Mouse (Mus musculus): ENCODE measurements around the gene Esyt1. TPM values are rescaled to one million over a fixed set of nuclear protein-coding genes. Genes with fewer than 3 reads are reported as not detected.
"Not testable (repeated sequence)": the region's sequence is repeated elsewhere in the genome, so short reads cannot be mapped to it uniquely, and the experiment has no call there.

Esyt1 gene
- polyA plus RNA-seq, 1 experiment from 2014 or later, result 12.6 TPM

- not testable (repeated sequence) for H3K4me3 ChIP-seq (ENCODE audit: low read depth, low read length); H3K36me3 ChIP-seq (ENCODE audit: control insufficient read depth, insufficient read depth, low read length); DNase-seq (ENCODE audit: low spot score); H3K9me3 ChIP-seq (ENCODE audit: control insufficient read depth, low read length); H3K9ac ChIP-seq (ENCODE audit: low read depth, low read length); H3K27ac ChIP-seq (ENCODE audit: low read depth, low read length); ATAC-seq (ENCODE audit: low FRiP score); H3K4me1 ChIP-seq (replicated peaks; ENCODE audit: control insufficient read depth, insufficient read depth, low read length); H3K4me2 ChIP-seq (replicated peaks; ENCODE audit: low read depth, low read length); H3K27me3 ChIP-seq (ENCODE audit: control insufficient read depth, insufficient read depth, low read length)
- 91% methylated on average over 11 of the region's 11 CpGs for WGBS
Measured at GRCm38 (mm10) chr10:128550144-128550823, 24.6 kb upstream of the Esyt1 start.

- H3K36me3 ChIP-seq (ENCODE audit: control insufficient read depth, insufficient read depth, low read length); H3K4me1 ChIP-seq (replicated peaks; ENCODE audit: control insufficient read depth, insufficient read depth, low read length); H3K9ac ChIP-seq (ENCODE audit: low read depth, low read length); H3K27me3 ChIP-seq (ENCODE audit: control insufficient read depth, insufficient read depth, low read length); H3K27ac ChIP-seq (ENCODE audit: low read depth, low read length); H3K4me3 ChIP-seq (ENCODE audit: low read depth, low read length); H3K4me2 ChIP-seq (replicated peaks; ENCODE audit: low read depth, low read length); H3K9me3 ChIP-seq (ENCODE audit: control insufficient read depth, low read length); ATAC-seq (ENCODE audit: low FRiP score): not testable (repeated sequence)
- 74% methylated on average over 6 of the region's 6 CpGs for WGBS
- DNase-seq (ENCODE audit: low spot score), result peak; percentile 10
Measured at GRCm38 (mm10) chr10:128549682-128550057, 24.0 kb upstream of the Esyt1 start.

- under 1% methylated on average over 31 of the region's 31 CpGs for WGBS
- H3K4me3 ChIP-seq (ENCODE audit: low read depth, low read length), result peak within 1 kb of the TSS; percentile 79
- H3K9me3 ChIP-seq (ENCODE audit: control insufficient read depth, low read length), result no peaks in the 10 kb centered on the region
- H3K4me1 ChIP-seq (replicated peaks; ENCODE audit: control insufficient read depth, insufficient read depth, low read length), result peaks cover 2% of the 10 kb centered on the region; the same call in 1 of the 2 replicates
- peak within 1 kb of the TSS; percentile 91 for H3K9ac ChIP-seq (ENCODE audit: low read depth, low read length)
- peak within 1 kb of the TSS; percentile 81 for H3K4me2 ChIP-seq (replicated peaks; ENCODE audit: low read depth, low read length)
- H3K27me3 ChIP-seq (ENCODE audit: control insufficient read depth, insufficient read depth, low read length), result no peaks in the 10 kb centered on the region
- peaks cover 8% of the 10 kb centered on the region for H3K36me3 ChIP-seq (ENCODE audit: control insufficient read depth, insufficient read depth, low read length)
- H3K27ac ChIP-seq (ENCODE audit: low read depth, low read length), result peak within 1 kb of the TSS; percentile 82
- ATAC-seq (ENCODE audit: low FRiP score) (peak; percentile 85), DNase-seq (ENCODE audit: low spot score) (peak; percentile 94)
Measured at GRCm38 (mm10) chr10:128548947-128549681, 23.4 kb upstream of the Esyt1 start, which contains the start of gene Rpl41. Gene Rpl41 (minus strand): TSS chr10:128549305.

- peaks cover 11% of the 10 kb centered on the region for H3K36me3 ChIP-seq (ENCODE audit: control insufficient read depth, insufficient read depth, low read length)
- not testable (repeated sequence) for H3K27me3 ChIP-seq (ENCODE audit: control insufficient read depth, insufficient read depth, low read length); H3K4me1 ChIP-seq (replicated peaks; ENCODE audit: control insufficient read depth, insufficient read depth, low read length); H3K9me3 ChIP-seq (ENCODE audit: control insufficient read depth, low read length); DNase-seq (ENCODE audit: low spot score)
- peak overlapping the region; percentile 90 for H3K27ac ChIP-seq (ENCODE audit: low read depth, low read length)
- WGBS, result under 1% methylated on average over 27 of the region's 30 CpGs
- H3K9ac ChIP-seq (ENCODE audit: low read depth, low read length), result peak overlapping the region; percentile 91
- peak overlapping the region; percentile 81 for H3K4me2 ChIP-seq (replicated peaks; ENCODE audit: low read depth, low read length)
- 0 out of 2 replicates have a peak, but pooled peaks have one; percentile 0 for ATAC-seq (ENCODE audit: low FRiP score)
- H3K4me3 ChIP-seq (ENCODE audit: low read depth, low read length), result peak overlapping the region; percentile 79
Measured at GRCm38 (mm10) chr10:128548051-128548791, 22.6 kb upstream of the Esyt1 start.

- under 1% methylated on average over 46 of the region's 50 CpGs for WGBS
- Histone ChIP-seq H3K27me3 (ENCODE audit: control insufficient read depth, insufficient read depth, low read length) (no peaks in the 10 kb centered on the region), H3K9me3 (ENCODE audit: control insufficient read depth, low read length) (no peaks in the 10 kb centered on the region), H3K36me3 (ENCODE audit: control insufficient read depth, insufficient read depth, low read length) (peaks cover 11% of the 10 kb centered on the region), H3K27ac (ENCODE audit: low read depth, low read length) (peak within 1 kb of the TSS; percentile 90), H3K9ac (ENCODE audit: low read depth, low read length) (peak within 1 kb of the TSS; percentile 91), H3K4me2 (replicated peaks; ENCODE audit: low read depth, low read length) (peak within 1 kb of the TSS; percentile 81), H3K4me1 (replicated peaks; ENCODE audit: control insufficient read depth, insufficient read depth, low read length) (peaks cover 2% of the 10 kb centered on the region; the same call in 1 of the 2 replicates), H3K4me3 (ENCODE audit: low read depth, low read length) (peak within 1 kb of the TSS; percentile 79)
- ATAC-seq (ENCODE audit: low FRiP score) (peak; percentile 91), DNase-seq (ENCODE audit: low spot score) (peak; percentile 93)
Measured at GRCm38 (mm10) chr10:128547361-128548032, 21.8 kb upstream of the Esyt1 start, which contains the start of gene Zc3h10. Gene Zc3h10 (minus strand): TSS chr10:128547774.

- H3K4me2 ChIP-seq (replicated peaks; ENCODE audit: low read depth, low read length), result peak overlapping the region; percentile 81
- ATAC-seq (ENCODE audit: low FRiP score) (no peak), DNase-seq (ENCODE audit: low spot score) (peak; percentile 10)
- H3K4me1 ChIP-seq (replicated peaks; ENCODE audit: control insufficient read depth, insufficient read depth, low read length), result peaks cover 2% of the 10 kb centered on the region; the same call in 1 of the 2 replicates
- 21% methylated on average over 7 of the region's 7 CpGs for WGBS
- H3K9me3 ChIP-seq (ENCODE audit: control insufficient read depth, low read length), result no peaks in the 10 kb centered on the region
- no peaks in the 10 kb centered on the region for H3K27me3 ChIP-seq (ENCODE audit: control insufficient read depth, insufficient read depth, low read length)
- peak overlapping the region; percentile 76 for H3K9ac ChIP-seq (ENCODE audit: low read depth, low read length)
- 0 out of 2 replicates have a peak overlapping the region, but pooled peaks have one; percentile 90 for H3K27ac ChIP-seq (ENCODE audit: low read depth, low read length)
- peak overlapping the region; percentile 79 for H3K4me3 ChIP-seq (ENCODE audit: low read depth, low read length)
- H3K36me3 ChIP-seq (ENCODE audit: control insufficient read depth, insufficient read depth, low read length), result peaks cover 11% of the 10 kb centered on the region
Measured at GRCm38 (mm10) chr10:128546787-128547186, 21.1 kb upstream of the Esyt1 start.

GRCm38 (mm10) chr10:128546361-128546760, 20.7 kb upstream of the Esyt1 start:
- peak overlapping the region; percentile 76; the same call in 1 of the 2 replicates for H3K9ac ChIP-seq (ENCODE audit: low read depth, low read length)
- peak; percentile 49 for DNase-seq (ENCODE audit: low spot score)
- H3K27ac ChIP-seq (ENCODE audit: low read depth, low read length), result 0 out of 2 replicates have a peak overlapping the region, but pooled peaks have one; percentile 90

GRCm38 (mm10) chr10:128545570-128545898, 19.9 kb upstream of the Esyt1 start:
- no peak overlapping the region for H3K4me3 ChIP-seq (ENCODE audit: low read depth, low read length)
- no peaks in the 10 kb centered on the region for H3K27me3 ChIP-seq (ENCODE audit: control insufficient read depth, insufficient read depth, low read length)
- 92% methylated on average over 3 of the region's 3 CpGs for WGBS
- no peak overlapping the region for H3K9ac ChIP-seq (ENCODE audit: low read depth, low read length)
- no peaks in the 10 kb centered on the region for H3K9me3 ChIP-seq (ENCODE audit: control insufficient read depth, low read length)
- peaks cover 2% of the 10 kb centered on the region; the same call in 1 of the 2 replicates for H3K4me1 ChIP-seq (replicated peaks; ENCODE audit: control insufficient read depth, insufficient read depth, low read length)
- DNase-seq (ENCODE audit: low spot score), result no peak
- no peak overlapping the region for H3K4me2 ChIP-seq (replicated peaks; ENCODE audit: low read depth, low read length)
- peaks cover 11% of the 10 kb centered on the region for H3K36me3 ChIP-seq (ENCODE audit: control insufficient read depth, insufficient read depth, low read length)
- no peak overlapping the region for H3K27ac ChIP-seq (ENCODE audit: low read depth, low read length)
- no peak for ATAC-seq (ENCODE audit: low FRiP score)

More at GRCm38 (mm10) chr10:128546361-128546760, 20.7 kb upstream of the Esyt1 start:
- H3K4me3 ChIP-seq (ENCODE audit: low read depth, low read length), result peak overlapping the region; percentile 79
- H3K27me3 ChIP-seq (ENCODE audit: control insufficient read depth, insufficient read depth, low read length), result no peaks in the 10 kb centered on the region
- peaks cover 11% of the 10 kb centered on the region for H3K36me3 ChIP-seq (ENCODE audit: control insufficient read depth, insufficient read depth, low read length)
- WGBS, result 18% methylated on average over 4 of the region's 4 CpGs
- no peaks in the 10 kb centered on the region for H3K9me3 ChIP-seq (ENCODE audit: control insufficient read depth, low read length)
- H3K4me1 ChIP-seq (replicated peaks; ENCODE audit: control insufficient read depth, insufficient read depth, low read length), result peaks cover 2% of the 10 kb centered on the region; the same call in 1 of the 2 replicates
- no peak for ATAC-seq (ENCODE audit: low FRiP score)
- peak overlapping the region; percentile 81 for H3K4me2 ChIP-seq (replicated peaks; ENCODE audit: low read depth, low read length)

Data from hindbrain, embryonic 11.5 days (tissue).